Mouse (Mus musculus) heart, postnatal 14 days (tissue): ENCODE results near the gene Selenot. TPM values are rescaled to one million over a fixed set of nuclear protein-coding genes. Genes with fewer than 3 reads are reported as not detected.

Source experiments
- DNase-seq, 2 experiments: peaks; one replicate each; pipeline ENCODE4 v3.0.0; 2021 to 2022
- intact Hi-C: fragments of 180-260 bp; cut with DNase I; formaldehyde crosslinking; loops from one replicate; pipeline ENCODE4 v1.15.1; 2025
- total RNA-seq, 2 experiments: library from RNA; stranded (reverse); gene quantifications; 2 replicates each; pipeline ENCODE4 v1.2.3; 2021

Selenot gene
- total RNA-seq, 2 experiments from 2014 or later: 113 to 117 TPM

- intact Hi-C loops: no loop called here
Measured at GRCm38 (mm10) chr3:58624981-58625380, 48.5 kb downstream of the Selenot start.

GRCm38 (mm10) chr3:58631693-58632092, 55.3 kb downstream of the Selenot start:
- intact Hi-C loops: no loop called here
- no peak for DNase-seq

More at GRCm38 (mm10) chr3:58624981-58625380, 48.5 kb downstream of the Selenot start:
- no peak for DNase-seq

GRCm38 (mm10) chr3:58636406-58637295, 60.2 kb downstream of the Selenot start, which contains the start of gene Erich6:
Erich6 (minus strand) TSS chr3:58637207.
- intact Hi-C loops: no loop called here

More at GRCm38 (mm10) chr3:58636406-58637295, 60.2 kb downstream of the Selenot start, which contains the start of gene Erich6:
- peak; percentile 11 to 21 for DNase-seq

Other genes with a start within 250 kb of the Selenot start
- gene Tsc22d2, start 161.9 kb upstream of the Selenot start, total RNA-seq: 10 to 100 TPM; 25.1 to 27.5 TPM
- gene Eif2a, start 50.8 kb upstream of the Selenot start, total RNA-seq: 10 to 100 TPM; 36.4 to 42.7 TPM
- gene Serp1, start 50.7 kb upstream of the Selenot start, total RNA-seq: 10 to 100 TPM; 15.8 to 17.5 TPM
- under 1 TPM in 1 of 2 experiments, not detected in 1; 0.10 TPM for gene Erich6, start 60.6 kb downstream of the Selenot start, total RNA-seq
- 10 to 100 TPM; 13.9 to 14.2 TPM for gene Siah2, start 115.8 kb downstream of the Selenot start, total RNA-seq
- under 1 TPM; 0.41 to 0.65 TPM for gene Mindy4b-ps, start 245.7 kb downstream of the Selenot start, total RNA-seq